Mouse (Mus musculus): ENCODE measurements at regions not wholly inside any gene's neighbourhood (a gene's known extent, or its start where the extent isn't known, plus 50 kb on each side); places are given as distances from the start of the nearest gene placed in this dataset.

DNA sequence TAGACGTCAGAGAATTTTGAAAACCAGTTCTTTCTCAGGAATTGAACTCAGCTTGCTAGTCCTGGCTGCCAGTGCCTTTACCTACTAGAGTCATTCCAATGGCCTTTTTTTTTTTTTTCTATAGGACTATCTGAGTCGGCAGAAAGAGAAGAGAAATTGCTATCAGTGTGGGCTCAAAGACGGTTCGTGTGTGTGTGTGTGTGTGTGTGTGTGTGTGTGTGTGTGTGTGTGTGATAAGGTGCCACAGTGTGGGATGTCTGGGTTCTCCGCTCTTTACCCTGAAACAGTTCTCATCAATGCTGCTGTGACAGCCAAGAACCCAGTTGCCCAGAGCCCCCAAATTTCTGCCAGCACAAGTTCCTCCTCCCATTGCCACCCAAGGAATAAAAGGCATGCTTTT is 146.1 kb downstream of the Rybp start:
- no peak for DNase-seq (ENCODE audit: extremely low spot score)

DNA sequence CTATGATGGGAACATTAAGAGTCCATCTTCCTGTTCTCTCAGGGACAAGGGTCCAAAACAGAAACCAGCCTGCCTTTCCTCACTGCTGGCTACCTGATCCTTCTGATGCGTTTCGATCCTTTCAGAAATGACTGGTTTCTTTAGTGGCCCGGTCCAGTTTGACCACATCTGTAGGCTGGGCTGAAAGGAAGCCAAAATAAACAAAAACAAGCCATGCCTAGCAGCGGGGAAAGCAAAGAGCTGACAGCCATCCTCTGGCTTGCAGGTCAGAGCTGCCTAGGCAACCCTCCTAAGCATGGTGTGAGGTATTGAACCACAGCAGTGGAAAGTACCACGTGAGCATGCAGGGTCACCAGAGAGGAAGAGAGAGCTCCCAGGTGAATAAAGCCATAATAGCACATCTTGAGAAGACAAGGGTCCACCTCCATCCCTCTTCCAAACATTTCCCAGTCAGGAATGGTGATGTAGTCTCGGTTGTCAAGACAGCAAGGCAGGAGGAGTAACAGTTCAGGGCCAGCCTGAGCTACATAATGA is 146.6 kb downstream of the Rybp start:
- no peak for DNase-seq (ENCODE audit: extremely low spot score)

GRCm38 (mm10) chr6:100139809-100140208 is 147.5 kb downstream of the Rybp start:
- no peak for DNase-seq (ENCODE audit: extremely low spot score)

DNA sequence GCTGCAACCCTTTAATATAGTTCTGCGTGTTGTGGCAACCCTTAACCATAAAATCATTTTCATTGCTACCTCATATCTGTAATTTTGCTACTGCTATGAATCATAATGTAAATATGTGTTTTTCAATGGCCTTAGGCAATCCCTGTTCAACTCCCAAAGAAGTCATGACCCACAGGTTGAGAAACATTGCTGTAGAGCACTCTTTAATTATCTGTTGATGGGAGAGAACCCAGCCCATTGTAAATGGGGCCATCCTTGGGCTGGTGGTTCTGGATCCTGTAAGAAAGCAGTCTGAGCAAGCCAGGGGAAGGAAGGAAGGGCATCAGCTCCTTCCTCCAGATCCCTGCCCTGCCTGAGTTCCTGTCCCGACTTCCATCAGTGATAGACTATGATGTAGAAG is 148.6 kb downstream of the Rybp start:
- DNase-seq (ENCODE audit: extremely low spot score), result no peak

GRCm38 (mm10) chr6:100135177-100135576 is 152.1 kb downstream of the Rybp start:
- no peak for DNase-seq (ENCODE audit: extremely low spot score)

DNA sequence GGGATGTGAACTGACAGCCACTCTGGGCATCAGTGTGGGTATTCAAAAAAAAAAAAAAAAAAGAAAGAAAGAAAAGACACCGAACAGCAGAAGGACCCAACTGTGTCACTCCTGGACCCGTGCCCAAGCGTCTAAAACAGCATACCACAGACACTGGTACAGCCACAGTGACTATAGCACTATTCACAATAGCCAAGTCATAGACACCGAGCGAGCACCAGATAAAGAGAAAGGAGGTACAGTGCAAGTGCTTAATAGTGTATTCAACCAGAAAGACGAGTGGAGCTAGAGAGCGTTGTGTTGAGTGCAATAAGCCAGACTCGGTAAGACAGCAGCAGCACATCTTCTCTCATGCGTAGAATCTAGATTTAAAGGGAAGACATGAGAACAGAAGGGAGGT is 153.3 kb downstream of the Rybp start:
- no peak for DNase-seq (ENCODE audit: extremely low spot score)

GRCm38 (mm10) chr6:100132916-100133600 is 154.2 kb downstream of the Rybp start:
- DNase-seq (ENCODE audit: extremely low spot score), result no peak

GRCm38 (mm10) chr6:100127221-100128143 is 159.8 kb downstream of the Rybp start:
- peak; percentile 29 for DNase-seq (ENCODE audit: extremely low spot score)

DNA sequence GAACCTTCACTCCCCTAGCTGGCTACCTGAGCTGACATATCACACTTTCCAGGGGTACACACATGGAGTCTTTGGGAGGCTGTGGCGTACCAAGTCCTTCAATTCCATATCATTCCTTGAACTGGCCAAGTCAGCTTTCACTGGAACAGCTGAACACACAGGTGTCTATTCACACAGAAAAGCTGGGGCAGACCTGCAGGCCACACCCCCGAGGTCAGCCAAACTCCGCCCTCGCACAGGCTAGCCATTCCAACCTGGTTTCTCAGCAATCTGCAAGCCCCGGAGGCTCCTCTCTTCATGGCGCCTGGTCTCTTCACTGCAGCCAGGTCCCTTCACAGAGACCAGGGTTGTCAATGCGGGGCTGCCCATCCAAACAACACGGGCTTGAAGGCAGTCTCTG is 160.5 kb downstream of the Rybp start:
- DNase-seq (ENCODE audit: extremely low spot score), result peak; percentile 14

- DNase-seq (ENCODE audit: extremely low spot score), result no peak
These were observed 161.0 kb downstream of the Rybp start for GRCm38 (mm10) chr6:100126326-100126725.

DNA sequence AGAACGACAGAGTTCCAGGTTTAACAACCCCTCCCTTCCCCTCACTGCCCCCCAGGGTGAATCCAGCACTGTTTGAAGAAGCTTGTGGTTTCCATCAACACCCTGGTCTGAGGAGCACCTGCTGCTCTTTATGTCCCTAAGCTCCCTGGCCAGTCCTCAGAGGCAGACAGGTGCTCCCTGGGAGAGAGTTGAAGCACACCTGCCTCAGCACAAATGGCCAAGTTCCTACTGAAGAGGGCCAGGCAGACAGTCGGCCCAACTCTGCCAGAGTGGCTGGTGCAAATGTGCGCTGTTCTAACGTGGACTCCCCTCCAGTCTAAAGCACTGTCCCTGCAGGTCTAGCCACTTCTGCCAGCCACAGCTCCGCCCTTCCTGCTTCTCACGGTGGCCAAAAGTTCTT is 166.0 kb downstream of the Rybp start:
- DNase-seq (ENCODE audit: extremely low spot score), result no peak

- DNase-seq (ENCODE audit: extremely low spot score), result no peak
These were observed 167.0 kb downstream of the Rybp start for GRCm38 (mm10) chr6:100120017-100120944.

DNA sequence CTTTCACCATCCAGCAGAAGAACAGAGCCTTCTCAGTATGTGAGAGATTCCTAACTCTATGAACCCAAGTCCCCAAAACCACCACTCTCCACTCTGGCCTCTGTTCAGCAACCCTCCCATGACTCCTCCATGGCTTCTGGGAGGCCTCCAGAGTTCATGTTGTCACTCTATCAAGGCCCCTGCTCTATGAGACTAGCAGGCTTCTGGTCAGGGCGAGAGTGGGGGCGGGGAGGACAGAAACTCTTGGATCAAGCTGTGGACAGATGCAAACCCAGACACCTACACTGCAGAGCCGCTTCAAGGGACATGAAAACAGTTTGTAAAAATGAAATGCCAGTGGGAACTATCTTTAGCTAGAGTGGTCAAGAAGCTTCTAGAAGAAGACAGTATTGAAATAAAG is 170.2 kb downstream of the Rybp start:
- no peak for DNase-seq (ENCODE audit: extremely low spot score)

- DNase-seq (ENCODE audit: extremely low spot score), result no peak
These were observed 173.7 kb downstream of the Rybp start for GRCm38 (mm10) chr6:100113393-100114137.

- DNase-seq (ENCODE audit: extremely low spot score), result no peak
These were observed 176.2 kb downstream of the Rybp start for GRCm38 (mm10) chr6:100110981-100111660.

GRCm38 (mm10) chr6:100109979-100110378 is 177.3 kb downstream of the Rybp start:
- no peak for DNase-seq (ENCODE audit: extremely low spot score)

DNA sequence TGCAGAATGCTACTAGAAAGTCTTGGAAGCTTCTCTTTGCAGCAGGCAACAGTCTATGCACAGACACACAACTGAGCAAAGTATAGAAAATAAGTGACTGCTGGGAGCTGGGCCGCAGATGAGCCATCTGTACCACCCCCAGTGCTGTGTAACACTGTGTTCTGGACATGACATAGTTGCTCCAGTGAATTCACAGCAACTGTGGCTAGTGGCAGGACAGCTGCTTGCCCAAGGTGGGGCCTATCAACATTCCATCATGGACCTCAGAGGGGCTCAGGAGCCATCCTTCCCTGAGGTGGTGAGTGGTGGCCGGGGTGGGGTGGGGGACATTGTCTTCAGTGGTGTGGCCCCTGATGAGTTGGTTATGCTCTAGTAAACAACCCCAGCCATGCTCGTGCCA is 177.9 kb downstream of the Rybp start:
- no peak for DNase-seq (ENCODE audit: extremely low spot score)

GRCm38 (mm10) chr6:100107508-100107907 is 179.8 kb downstream of the Rybp start:
- DNase-seq (ENCODE audit: extremely low spot score), result no peak

- no peak for DNase-seq (ENCODE audit: extremely low spot score)
These were observed 180.2 kb downstream of the Rybp start for GRCm38 (mm10) chr6:100107066-100107465.

DNA sequence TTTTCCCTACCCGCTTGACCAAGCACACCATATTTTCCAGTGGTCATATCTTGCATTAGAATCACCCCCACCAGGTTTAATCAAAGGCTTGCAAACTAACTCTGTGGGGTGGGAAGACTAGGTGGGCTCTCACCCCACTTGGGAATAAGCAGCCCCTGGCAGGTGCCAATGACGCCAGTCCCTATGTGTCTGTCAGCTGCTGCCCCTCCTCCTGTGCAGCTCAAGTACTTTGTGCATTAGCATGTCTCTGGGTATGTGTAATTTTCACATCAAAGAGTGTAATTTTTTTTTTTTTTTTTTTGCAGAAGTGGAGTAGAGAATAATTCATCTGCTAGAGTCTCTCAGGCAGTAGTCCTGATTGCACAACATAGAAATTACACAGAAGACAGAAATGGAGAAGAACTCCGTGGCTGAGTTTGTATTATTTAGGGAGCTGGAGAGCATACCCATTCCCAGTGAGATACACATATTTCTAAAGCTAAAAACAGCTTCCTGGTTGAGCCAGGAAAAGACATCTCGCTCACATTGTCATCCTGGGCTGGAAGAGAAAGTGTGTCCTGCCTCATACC is 186.6 kb downstream of the Rybp start:
- no peak for DNase-seq (ENCODE audit: extremely low spot score)

Data from embryo, embryonic 9.5 days (tissue).